Mouse (Mus musculus) cerebellum, adult 2 months (tissue): Measurements from ENCODE around the gene Nop58.

ENCODE experiments used
- CTCF ChIP-seq: fragments of 200-500 bp; IDR thresholded peaks from 2 replicates; pipeline ENCODE4 v1.5.1; 2011; ENCODE audit warnings: low read depth, mild to moderate bottlenecking, control low read depth, low read length, moderate library complexity, borderline replicate concordance; ENCODE audit not compliant: insufficient read depth
- POLR2A ChIP-seq: fragments of 200-500 bp; IDR thresholded peaks from 2 replicates; pipeline ENCODE4 v1.6.1; 2011; ENCODE audit warnings: low read length, control low read depth, borderline replicate concordance; ENCODE audit not compliant: insufficient read depth

DNA sequence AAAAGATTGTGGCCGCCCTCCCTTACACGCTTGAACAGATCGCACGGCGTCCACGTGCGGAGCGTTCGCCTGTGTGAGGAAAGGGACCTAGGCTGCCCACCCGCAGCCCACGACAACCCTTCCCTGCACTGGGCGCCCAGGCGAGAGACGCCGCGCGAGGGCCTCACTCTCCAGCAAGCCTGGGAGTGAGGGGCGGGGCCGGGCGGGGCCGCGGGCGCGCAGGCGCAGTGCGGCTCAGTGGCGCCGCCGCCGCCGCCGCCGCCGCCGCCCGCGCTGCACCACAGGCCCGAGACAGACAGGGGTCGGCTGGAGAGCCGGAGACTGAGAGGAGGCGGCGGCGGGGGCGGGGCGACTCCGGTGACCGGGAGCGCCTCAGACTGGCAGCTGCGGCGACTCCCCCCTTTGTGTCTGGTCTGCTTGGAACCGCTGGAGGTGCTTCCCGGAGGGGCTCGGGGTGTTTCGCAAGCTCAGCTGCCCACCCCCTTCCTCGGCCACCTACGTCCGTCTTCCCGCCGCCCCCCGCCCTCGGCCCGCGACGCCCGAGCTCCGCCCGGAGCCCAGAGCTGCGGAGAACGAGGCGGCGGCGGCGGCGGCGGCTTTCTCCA lies 78.5 kb downstream of the Nop58 start, which contains the start of gene Bmpr2:
- TF ChIP-seq CTCF, result no peak
- TF ChIP-seq POLR2A, result peak; percentile 89
